Mouse (Mus musculus) layer of hippocampus, postnatal 36 days (tissue): ENCODE data around the gene Psg17. TPM values are rescaled to one million over a fixed set of nuclear protein-coding genes. Genes with fewer than 3 reads are reported as not detected.
"Not testable (repeated sequence)": the region's sequence is repeated elsewhere in the genome, so short reads cannot be mapped to it uniquely, and the experiment has no call there.

Experiments
- DNase-seq, 2 experiments: peaks; one replicate each; pipeline ENCODE4 v3.0.0; 2022
- total RNA-seq, 2 experiments: library from RNA; stranded (reverse); gene quantifications; 2 replicates each; pipeline ENCODE4 v1.2.3; 2021

Psg17 gene
- total RNA-seq, result not detected

DNA sequence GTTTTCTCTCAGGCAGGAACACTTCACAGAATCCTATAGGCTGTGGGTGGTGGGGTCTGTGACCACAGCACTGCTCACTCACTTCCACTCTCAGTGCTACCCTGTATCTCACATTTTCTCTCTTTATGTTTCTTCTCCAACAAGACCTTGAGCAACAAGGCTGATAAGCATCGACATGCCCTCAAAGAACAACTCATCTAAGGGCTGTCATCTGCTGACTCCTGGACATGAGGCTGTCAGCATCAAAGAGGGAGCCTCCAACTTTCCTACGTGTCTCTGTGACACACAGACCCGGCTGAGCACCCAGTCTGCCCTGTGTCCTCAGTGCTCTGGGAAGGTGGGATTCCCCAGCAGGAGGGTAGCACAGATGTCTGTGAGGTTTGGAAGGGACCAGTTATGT, at the start of gene Psg17:
Gene Psg17 (minus strand): TSS at position 101 of the 400 bp plus-strand sequence.
- no peak for DNase-seq

DNA sequence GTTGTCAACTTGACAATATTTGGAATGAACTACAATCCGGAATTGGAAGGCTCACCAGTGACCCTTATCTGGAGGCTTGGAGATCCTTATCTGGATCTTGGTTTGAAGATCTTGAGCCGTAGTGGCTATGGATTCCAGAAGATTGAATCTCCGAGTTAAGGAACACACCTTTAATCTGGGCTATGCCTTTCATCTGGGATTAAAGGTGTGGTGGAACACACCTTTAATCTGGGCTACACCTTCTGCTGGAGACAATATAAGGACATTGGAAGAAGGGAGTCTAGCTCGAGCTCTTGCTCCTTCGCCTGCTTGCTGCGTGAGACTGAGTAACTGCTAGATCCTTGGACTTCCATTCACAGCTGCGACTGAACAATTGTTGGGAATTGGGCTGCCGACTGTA, 49.6 kb upstream of the Psg17 start, which contains the start of gene Pglyrp1:
Gene Pglyrp1 (plus strand): TSS at position 301 of the 400 bp plus-strand sequence.
- DNase-seq, result not testable (repeated sequence)

DNA sequence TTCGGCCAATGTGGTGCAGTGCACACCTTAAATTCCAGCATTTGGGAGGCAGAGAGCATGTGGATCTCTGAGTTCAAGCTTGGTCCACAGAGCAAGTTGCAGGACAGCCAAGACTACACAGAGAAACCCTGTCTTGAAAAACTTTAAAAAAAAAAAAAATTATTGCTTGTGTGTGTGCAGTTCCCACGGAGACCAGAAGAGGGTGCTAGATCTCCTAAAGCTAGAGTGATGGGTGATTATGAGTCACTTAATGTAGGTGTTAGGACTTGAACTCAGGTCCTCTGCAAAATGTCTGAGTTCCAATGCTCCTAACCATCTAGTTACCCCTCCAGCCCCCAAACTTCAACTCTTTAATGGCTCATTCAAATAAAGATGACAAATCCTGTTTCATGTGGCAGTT, 47.1 kb upstream of the Psg17 start:
- DNase-seq, result no peak

DNA sequence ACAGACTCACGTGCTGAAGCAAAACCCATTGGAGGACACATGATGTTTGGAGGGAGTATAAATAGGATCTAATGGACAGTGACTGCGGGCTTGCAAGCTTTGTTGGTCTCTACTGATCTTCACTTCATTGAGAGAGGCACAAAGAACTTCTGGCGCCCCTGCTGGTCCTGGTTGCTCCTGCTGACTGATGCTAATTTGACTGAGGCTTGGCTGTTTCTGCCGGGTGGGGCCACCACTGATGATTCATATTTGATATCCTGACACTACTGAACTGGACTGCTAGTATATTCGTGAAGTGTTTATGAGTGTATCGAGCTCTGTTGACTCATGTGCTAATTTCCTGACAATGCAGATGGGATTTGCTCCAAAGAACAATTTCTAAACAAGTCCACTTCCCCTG, 41.4 kb upstream of the Psg17 start:
- DNase-seq, result no peak

DNA sequence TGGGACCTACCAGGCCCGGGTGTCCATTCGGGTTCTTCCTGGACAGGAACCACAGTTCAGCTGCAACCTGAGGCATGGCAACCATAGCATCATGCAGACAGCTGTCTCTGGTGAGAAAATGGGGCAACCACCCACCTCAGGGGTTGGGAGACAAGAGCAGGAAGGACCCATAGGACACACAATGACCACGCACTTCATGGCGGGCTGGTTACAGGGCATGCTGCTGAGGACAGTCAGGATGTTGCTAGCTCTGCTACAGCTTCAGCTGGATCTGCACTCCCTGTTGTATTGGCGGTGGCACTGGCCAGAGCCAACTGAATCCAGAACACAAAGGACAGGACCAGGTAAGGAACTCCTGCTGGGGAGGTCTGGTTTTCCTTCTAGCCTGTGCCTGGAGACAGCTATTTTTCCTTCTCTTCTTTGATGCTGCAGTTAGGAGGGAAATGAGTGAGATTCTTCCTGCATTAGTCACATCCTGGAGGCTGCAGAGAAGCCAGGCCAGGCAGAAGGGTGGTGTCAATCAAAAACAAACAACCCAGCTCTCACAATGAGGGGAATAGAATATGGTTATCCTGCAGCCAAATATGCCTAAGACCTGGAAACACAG, 37.0 kb upstream of the Psg17 start:
- no peak for DNase-seq

DNA sequence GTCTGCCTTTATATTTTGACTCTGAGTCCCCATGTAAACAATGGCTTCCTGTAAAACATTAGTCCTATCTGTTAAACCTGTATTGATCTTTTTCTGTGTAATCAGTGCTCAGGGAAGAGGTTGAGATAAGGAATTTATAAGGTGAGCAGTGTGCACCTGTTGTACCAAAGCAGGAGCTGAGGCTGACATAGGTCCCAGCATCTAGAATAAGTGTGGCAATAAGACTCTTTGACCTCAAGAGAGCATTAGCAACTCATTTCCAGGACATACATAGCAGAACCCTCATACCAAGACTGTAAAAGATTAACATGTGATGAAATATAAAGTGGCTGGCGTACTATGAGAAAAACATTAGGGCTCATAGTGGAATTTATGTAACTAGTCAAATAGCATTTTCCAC, 27.0 kb upstream of the Psg17 start:
- no peak for DNase-seq

DNA sequence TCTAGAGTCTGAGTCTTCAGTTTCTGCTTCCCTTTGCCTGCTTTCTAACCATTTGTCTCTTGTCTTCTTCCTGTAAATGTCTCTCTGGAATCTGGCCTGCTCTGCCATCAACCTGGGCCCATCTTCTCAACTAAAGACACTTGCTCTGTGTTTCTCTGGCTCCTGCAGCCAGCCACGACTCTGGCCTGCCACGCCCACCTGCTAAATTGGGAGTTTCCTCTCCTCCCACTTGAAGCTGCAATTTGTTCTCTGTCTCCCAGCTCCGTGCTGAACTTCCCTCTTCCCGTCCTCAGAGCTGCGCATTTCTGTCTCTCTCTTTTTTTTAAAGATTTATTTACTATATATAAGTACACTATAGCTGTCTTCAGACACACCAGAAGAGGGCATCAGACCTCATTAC, 23.4 kb upstream of the Psg17 start:
- no peak for DNase-seq

DNA sequence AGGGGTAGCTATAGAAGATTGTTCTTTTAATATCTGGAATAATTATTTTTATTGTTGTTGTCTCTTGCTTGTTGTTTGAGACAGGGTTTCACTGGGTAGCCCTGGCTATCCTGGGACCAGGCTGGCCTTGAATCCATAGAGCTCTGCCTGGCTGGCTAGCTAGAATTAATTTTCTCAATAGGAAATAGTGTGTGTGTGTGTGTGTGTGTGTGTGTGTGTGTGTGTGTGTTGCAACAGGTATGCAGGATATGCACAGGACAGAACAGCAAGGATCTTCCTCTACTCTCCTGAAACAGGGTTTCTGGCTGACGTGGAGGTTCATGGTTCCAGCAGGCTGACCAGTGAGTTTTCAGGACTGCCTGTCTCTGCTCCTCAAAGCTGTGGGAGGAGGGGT, 19.8 kb upstream of the Psg17 start:
- DNase-seq, result no peak

DNA sequence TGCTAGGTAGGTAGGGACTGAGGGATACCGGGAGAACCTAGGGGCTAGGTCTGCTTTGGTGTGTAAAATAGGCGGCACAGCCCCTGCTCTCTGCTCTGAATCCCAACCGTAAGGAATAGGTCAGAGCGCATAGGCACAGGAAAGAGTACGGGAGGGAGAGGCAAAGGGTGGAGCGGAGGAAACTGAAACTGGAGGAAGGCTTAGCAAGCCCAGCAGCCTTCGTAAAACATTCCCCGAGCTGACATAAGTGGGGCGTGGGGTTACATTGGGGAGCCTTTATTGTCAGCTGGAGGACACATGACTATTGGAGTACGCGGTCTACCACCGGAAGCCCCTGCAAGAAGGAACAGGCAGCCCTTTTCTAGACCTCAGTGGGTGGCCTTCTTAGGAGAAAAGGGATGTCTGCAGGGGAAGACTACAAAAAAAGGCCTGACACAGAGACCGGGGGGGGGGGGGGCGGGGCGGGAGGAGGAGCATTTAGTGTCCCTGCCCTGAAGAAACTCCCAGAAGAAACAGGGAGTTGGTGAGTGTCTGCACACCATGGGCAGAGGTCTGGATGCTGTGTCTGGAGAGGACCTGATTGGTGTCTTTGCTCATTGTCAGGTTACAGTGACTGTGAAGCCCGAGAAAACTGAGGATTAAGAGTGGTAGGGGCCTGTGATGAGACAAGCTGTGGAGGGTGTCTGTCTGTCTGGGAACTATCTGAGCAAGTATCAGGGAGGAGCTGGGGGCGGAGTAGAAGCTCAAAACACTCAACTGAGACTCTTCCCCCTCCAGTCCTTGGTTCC, 19.2 kb upstream of the Psg17 start:
- peak in 1 of 2 experiments; percentile 8 for DNase-seq

DNA sequence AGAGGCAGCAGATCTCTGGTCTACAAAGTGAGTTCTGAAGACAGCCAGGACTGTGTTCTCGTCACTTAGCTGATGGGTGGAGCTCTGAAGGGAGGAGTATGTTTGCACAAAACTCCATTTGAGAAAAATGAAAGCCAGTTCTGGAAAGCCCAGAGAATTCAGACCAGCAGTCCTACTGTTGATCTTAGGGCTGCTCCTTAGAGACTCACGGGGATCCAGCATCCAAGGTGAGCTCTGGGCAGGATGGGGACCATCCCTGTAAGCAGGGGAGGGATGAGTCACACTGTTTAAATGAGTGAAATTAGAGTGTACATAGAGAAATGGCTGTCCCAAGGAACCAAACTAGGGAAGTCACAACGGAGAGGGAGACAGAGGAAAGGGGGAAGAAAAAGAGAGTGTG, 18.5 kb upstream of the Psg17 start, which contains the start of gene Mill2:
Gene Mill2 (plus strand): TSS at position 102 of the 400 bp plus-strand sequence.
- DNase-seq, result no peak

DNA sequence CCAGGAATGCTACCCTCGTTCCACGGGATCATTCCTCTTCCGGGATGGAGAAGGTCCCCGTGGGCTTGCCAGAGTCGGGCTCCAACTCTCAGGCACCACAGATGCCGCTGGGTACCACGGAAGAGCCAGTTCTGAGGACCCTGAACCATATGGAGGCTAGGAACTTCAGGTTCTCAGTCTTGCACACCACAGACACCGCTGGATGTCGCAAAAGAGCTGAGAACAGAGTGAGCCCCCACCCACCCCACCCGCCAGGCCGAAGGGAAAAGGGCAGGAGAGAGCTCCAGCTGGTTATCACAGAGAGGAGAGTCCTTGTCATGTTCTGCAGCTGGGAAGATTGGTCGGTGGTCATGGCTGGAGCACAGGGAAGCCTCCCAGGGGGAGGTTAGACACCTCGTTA, 10.9 kb upstream of the Psg17 start:
- DNase-seq, result no peak

DNA sequence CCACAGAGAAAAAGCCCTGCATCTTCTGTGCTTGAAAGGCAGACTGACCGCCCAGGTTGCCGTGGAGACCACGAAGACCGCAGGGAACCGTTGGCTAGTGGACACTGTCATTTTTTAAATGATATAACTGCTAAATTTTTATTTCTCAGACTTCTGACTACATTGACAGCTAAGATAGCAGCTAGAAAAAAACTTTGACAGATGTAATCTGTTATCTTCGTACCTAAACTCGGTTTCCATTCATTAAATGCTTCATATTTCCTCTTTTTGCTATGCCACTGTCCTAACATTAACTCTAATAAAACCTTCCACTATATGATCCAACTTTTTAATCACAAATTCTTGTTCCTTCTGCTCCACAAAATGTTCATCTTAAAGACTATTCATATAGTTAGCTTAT, 8.1 kb upstream of the Psg17 start:
- no peak for DNase-seq

DNA sequence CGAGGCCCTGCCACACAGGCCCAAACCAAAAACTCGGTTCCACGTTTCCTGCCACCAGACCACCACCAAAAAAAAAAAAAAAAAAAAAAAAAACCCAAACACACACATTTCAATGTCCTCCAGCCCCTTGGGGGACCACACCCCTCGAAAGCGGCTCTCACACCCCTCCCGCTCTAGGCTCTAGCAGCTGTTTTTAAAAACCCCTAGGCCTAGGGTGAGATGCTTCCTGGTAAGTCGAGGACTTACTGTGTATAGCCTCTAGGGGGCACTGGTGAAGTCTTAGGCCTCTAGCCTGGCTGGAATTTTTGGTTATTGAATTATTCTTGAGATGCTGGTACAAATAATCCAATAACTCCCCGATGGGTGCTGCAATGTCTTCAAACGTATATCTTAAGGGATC, 7.2 kb upstream of the Psg17 start:
- no peak for DNase-seq

DNA sequence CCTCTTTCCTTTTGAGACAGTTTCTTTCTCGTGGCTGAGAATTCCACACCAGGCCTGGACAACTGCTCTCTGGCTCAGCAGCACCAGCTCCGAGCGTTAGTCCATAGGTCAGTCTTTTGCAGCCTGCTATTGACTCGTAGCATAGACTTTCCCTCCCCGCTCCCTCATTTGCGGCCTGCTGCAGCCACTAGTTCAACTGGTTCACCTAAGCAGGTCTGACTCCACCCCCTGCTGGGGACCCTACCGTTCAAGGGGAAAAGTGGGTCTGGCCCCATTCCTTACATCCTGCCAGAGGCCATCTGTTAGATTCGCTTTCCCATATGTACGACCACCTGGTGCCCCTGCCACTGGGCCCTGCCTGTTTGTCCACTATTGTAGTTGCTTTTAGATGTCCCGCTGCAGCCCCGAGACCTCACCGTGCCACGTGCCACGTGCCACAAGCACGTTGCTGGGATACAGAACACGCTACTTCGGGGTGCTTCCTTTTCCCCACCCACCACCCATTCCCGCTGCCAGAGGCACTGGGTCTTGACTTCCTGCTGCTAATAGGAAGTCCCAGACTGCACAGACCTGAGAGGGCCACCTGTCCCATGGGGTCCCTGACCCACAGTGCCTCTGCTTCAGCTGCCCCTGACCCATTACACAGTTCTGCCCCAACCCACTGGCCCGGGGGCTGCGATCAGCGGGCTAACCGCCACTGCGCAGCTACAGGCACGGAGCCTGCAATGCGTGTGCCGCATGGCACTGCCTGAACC, 6.6 kb upstream of the Psg17 start:
- no peak for DNase-seq

DNA sequence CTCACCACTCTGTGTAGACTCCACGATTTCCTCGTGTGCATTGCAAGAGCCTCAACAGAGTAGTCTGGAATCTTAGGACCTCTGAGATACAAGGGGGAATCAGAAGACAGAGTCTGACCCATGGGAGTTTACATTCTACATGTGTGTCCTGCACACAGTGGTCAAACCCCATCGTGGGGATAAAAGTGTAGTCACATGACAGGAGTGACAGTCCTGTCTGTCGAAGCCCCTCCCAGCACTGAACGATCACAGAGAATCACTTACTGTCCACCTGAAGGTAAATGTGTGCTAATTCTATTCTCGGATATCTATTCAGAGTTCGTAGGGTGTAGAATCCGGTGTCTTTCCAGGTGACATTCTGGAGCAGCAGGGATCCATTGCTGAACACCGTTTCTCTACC, 3.1 kb downstream of the Psg17 start:
- DNase-seq, result no peak

DNA sequence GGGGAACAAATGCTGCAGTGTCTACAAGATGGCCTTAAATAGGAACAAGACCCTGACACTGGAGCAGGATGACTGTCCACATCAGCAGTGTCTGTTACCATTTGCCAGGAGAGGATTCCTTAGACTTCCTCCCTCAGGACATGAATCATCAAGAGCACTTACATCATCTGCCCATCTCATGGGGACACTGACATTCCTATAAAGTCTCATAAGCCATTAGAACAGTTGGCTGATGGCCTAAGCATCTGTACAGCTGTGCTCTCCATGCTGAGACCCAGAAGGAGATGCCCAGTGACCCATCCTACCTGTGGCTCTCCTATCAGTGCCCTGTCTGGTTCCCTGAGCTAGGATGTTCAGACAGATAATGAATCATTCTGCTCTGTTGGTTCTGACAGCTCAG, 17.9 kb downstream of the Psg17 start:
- no peak for DNase-seq

DNA sequence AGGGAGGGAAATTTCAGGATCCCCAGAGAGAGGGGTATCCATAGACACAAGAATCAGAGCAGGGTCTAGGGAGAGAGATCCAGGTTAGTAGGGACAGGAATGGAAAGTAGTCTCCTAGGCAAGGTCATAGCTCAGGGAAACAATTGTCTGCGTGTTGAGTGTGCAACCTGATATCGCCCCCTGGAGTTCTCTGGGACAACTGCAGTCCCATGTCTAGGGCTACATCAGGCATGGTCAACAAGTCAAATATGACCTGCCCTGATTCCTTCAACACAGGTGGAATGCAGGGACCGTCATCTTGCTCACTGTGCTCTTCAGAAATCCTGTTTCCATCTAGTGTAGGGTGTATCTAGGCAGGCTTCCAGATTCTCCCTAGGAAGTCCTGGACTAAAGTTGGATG, 22.3 kb downstream of the Psg17 start:
- DNase-seq, result no peak

DNA sequence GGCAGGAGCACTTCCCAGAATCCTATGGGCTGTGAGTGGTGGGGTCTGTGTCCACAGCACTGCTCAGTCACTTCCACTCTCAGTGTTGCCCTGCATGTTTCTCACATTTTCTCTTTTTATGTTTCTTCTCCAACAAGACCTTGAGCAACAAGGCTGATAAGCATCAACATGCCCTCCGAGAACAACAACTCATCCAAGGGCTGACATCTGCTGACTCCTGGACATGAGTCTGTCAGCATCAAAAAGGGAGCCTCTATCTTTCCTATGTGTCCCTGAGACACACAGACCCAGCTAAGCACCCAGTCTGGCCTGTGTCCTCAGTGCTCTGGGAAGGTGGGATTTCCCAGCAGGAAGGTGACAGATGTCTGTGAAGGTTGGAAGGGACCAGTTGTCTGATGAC, 23.0 kb downstream of the Psg17 start, which contains the start of gene Psg19:
Gene Psg19 (minus strand): TSS at position 101 of the 400 bp plus-strand sequence.
- DNase-seq, result no peak

DNA sequence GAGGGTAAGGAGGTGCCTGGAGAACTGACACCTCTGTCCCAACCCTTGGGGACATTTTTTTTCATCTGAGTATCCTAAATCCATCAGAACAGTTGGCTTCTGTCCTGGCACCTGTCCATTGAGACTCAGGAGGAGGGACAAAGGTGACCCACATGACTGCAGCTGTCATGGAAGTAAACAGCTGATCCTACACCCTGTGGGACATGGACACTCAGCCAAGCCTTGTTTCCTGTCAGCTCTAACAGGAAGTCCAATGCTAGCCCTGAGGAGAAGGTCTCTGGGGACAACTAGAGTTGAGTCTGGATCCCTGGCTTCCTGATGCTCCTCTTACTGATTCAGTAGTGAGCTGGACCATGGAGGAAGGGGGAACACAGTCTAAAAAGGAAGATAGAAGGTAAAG, 30.7 kb downstream of the Psg17 start:
- DNase-seq, result not testable (repeated sequence)

DNA sequence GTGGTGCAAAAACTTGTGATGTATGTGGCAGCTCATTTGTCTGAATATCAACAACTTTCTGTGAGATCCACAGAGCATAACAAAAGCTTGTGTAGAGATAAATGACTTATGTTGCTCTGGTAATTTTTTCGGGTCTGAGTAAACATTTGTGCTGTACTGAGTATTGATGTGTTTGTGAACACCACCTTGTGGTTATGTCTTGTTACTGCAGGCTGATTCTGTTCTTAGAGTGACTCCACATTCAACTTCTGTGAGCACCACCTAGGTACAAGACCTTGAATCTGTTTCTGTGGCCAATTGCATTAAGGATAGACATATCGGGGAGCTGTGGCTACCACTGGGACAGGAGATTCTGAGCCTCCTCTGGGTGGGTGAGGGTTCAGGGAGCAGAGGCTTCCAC, 40.1 kb downstream of the Psg17 start:
- DNase-seq, result not testable (repeated sequence)

DNA sequence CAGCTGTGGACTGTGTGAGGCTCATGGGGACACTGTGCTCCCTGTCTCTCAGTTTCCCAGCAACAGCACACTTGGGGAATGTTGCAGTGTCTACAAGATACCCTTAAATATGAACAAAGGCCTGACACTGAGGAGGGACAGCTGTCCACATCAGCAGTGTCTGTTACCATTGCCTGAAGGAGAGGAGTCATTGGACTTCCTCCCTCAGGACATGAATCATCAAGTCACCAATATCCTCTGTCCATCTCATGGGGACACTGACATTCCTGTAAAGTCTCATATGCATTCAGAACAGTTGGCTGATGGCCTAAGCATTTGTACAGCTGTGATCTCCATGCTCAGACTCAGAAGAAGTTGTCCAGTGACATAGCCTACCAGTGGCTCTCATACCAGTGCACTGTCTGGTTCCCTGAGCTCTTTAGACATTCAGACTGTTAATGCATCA, 42.0 kb downstream of the Psg17 start:
- DNase-seq, result no peak
